Mouse (Mus musculus): ENCODE measurements around the gene Ctsw.
"Not testable (repeated sequence)": the region's sequence is repeated elsewhere in the genome, so short reads cannot be mapped to it uniquely, and the experiment has no call there.

The Ctsw gene

GRCm38 (mm10) chr19:5468374-5468773 is at the start of gene Ctsw:
Gene Ctsw, minus strand, starts transcription at chr19:5468507.
- DNase-seq (ENCODE audit: low spot score), result no peak

DNA sequence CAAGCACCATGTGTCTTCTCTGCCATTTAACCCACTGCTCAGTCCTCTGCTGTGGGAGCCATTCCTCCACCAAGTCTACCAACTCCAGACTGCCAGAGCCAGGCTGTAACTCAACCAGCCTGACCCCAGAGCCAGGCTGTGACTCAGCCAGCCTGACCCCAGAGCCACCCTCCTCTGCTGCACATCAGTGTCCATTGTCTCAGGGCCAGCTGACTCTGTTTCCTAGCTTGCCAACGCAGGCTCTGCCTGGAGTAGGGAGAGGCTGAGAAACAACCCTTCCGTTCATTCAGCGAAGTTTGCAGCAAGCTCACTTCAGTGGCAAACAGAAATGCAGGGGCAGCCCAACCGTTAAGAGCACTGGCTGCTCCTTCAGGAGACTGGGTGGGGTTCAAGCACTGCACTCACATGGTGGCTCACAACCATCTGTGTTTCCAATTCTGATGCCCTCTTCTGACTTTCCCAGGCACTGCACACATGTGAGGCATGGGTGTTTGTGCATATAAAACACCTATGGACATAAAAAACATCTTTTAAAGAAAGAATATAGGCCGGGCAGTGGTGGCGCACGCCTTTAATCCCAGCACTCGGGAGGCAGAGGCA is 48.7 kb upstream of the Ctsw start:
- DNase-seq (ENCODE audit: low spot score), result no peak

DNA sequence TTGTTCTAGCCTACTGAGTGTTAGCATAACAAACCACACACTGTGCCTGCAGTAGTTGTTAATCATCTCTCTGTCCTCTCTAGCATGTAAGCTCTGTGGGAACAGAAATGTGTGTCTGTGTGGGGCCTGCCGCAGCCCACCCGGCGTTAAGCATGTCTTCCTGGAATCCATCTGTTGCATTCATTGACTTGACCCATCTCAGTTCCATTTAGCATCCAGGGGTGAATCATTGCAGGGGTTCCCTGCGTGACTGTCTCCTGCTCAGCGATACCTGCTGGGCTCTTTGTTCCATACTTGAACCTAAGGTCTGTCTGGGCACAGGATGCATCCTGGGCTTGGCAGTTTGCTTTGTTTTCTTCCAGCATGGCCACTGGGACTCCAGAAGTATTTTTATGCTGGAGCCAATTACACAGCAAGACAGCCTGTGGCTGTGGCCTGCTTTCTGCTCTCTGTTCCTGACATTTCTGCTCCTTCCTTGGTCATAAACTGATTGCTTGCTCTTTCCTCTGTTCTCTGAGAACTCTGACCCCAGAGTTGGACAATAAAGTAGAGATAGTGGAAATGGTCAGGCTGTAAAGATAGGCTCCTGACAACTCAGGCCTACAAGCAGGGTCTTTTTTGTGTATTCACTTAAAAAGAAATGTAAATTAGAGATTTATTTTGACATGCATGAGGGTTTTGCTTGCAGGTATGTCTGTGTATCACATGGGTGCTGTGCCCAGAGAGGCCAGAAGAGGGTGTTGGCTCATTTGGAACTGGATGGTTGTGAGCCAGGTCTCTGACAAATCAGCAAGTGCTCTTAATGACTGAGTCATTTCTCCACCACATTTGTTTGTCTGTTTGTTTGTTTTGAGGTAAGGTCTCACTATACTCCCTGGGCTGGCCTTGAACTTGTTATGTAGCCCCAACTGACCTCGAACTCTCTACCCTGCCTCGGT is 47.8 kb upstream of the Ctsw start:
- no peak for DNase-seq (ENCODE audit: low spot score)

DNA sequence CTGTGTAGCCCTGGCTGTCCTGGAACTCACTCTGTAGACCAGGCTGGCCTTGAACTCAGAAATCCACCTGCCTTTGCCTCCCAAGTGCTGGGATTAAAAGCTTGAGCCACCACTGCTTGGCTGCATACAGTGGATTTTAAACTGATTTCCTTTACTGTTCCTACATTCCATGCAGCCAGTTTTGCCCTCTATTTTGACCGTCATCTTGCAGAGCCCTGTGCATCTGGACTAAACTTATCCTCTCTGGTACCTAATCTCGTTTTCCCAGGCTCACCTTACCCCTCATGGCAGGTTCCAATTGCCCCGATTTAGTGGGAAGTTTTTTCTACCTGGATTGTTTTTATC is 44.7 kb upstream of the Ctsw start:
- DNase-seq (ENCODE audit: low spot score), result no peak

- DNase-seq (ENCODE audit: low spot score), result no peak
Observed at GRCm38 (mm10) chr19:5512091-5513004, 44.0 kb upstream of the Ctsw start.

GRCm38 (mm10) chr19:5511074-5511632 is 42.8 kb upstream of the Ctsw start:
- DNase-seq (ENCODE audit: low spot score), result no peak

DNA sequence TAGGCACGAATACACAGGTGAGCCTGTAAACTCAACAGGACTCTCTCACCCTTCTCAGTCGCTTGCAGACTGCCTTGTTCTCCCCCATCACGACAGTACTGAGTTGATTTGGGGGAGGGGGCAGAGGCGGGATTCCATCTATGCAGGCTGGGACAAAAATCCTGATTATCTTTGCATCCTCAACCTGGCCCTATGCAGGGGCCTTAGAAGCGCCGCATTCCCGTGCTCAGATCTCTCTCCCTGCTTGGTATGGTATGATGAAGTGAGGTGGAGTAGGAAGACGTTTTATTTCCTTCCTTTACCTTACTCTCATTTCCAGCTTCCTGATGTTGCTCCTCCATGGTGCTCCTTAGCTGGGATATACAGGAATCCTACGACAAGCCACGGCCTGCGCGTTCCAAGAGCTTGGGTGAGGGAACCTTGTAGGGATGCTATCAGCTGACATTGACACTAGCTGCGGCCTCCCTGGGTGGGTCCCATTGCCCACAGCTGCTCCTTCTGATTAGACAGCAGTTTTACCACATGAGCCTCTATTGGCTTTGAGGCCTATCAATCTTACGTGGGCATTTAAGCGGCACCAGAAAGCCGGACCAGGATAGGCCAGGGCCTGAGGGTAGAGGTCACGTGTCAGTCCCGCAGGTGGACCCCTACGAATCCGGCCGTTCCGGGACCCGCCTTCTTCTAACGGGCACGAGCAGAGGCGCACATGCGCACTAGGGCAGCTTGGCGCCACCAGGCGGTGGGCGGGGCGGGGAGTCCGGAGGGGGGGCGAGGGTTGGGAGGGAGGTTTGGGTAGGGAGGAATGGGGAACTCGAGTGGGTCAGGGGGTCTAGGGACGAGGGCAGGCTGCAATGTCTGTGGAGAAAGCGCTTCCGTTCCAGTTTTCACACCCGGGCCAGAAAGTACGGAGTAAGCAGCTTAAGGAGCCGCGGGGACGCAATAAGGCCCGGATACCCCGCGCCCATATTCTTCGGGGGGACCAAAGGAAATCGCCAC is 42.0 kb upstream of the Ctsw start, which contains the start of gene Snx32:
Gene Snx32, minus strand, starts transcription at position 508 of the 996 bp plus-strand sequence.
- peak; percentile 96 for DNase-seq (ENCODE audit: low spot score)

DNA sequence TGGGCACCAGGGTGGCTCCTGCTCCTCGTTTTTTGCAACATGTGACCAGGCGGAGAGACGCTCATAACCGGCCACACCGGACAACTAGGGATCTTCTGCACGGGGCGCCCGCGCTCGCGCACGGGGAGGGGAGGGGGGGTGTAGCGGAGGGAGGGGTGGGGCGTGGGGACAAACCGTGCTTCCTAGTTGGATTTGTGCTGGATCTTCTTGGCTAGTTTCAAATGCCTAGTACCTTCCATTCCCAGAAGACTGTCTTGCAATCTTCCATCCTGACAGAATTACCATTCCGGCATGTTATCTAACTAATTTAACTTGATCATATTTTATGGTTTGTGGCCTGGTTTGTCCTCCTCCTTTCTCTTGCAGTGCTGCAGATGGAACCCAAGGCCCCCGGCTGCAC is 35.4 kb upstream of the Ctsw start, which contains the start of gene 1700020D05Rik:
Gene 1700020D05Rik, minus strand, starts transcription at position 101 of the 400 bp plus-strand sequence.
- no peak for DNase-seq (ENCODE audit: low spot score)

GRCm38 (mm10) chr19:5500330-5500875 is 32.1 kb upstream of the Ctsw start:
- DNase-seq (ENCODE audit: low spot score), result no peak

DNA sequence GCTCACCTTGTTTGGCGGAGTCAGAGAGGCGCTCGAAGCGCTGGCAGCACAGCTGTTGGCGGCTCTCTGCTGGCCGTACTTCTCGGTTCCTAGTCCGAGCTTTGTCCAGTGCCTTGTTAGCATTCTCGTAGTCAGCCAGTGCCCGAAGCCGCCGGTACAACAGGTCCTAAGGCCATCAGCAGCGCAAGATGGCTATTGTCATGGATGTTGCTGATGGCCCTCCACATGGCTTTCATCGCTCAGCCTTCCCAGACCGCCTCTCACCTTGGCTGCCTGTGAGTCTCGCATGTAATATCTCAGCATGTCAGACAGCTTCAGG is 27.7 kb upstream of the Ctsw start:
- no peak for DNase-seq (ENCODE audit: low spot score)

- no peak for DNase-seq (ENCODE audit: low spot score)
Observed at GRCm38 (mm10) chr19:5495353-5496051, 27.2 kb upstream of the Ctsw start.

- DNase-seq (ENCODE audit: low spot score), result no peak
Observed at GRCm38 (mm10) chr19:5494314-5494713, 26.0 kb upstream of the Ctsw start.

DNA sequence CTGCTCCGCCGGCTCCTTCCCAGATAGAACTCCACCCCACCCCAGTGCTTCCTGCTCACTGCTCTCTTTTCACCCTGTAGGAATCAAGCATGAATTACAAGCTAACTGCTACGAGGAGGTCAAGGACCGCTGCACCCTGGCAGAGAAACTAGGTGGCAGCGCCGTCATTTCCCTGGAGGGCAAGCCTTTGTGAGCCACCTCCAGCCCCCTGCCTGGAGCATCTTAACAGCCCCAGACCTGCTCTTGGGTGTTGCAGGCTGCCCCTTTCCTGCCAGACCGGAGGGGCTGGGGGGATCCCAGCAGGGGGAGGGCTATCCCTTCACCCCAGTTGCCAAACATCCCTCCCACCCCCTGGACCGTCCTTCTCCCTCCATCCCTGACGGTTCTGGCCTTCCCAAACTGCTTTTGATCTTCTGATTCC is 25.0 kb upstream of the Ctsw start:
- DNase-seq (ENCODE audit: low spot score), result peak; percentile 53

DNA sequence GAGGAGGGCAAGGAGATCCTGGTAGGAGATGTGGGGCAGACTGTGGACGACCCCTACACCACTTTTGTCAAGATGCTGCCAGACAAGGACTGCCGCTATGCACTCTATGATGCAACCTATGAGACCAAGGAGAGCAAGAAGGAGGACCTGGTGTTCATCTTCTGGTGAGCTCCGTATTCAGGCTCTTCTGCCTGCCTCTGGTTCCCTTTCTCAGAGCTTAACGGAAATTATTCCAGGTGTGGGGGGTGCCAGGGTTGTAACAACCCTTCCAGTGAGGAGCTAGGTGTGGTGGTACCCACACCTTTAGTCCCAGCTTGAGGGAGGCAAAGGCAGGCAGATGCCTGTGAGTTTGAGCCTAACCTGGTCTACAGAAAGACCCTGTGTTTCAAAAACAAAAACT is 24.3 kb upstream of the Ctsw start:
- DNase-seq (ENCODE audit: low spot score), result no peak

DNA sequence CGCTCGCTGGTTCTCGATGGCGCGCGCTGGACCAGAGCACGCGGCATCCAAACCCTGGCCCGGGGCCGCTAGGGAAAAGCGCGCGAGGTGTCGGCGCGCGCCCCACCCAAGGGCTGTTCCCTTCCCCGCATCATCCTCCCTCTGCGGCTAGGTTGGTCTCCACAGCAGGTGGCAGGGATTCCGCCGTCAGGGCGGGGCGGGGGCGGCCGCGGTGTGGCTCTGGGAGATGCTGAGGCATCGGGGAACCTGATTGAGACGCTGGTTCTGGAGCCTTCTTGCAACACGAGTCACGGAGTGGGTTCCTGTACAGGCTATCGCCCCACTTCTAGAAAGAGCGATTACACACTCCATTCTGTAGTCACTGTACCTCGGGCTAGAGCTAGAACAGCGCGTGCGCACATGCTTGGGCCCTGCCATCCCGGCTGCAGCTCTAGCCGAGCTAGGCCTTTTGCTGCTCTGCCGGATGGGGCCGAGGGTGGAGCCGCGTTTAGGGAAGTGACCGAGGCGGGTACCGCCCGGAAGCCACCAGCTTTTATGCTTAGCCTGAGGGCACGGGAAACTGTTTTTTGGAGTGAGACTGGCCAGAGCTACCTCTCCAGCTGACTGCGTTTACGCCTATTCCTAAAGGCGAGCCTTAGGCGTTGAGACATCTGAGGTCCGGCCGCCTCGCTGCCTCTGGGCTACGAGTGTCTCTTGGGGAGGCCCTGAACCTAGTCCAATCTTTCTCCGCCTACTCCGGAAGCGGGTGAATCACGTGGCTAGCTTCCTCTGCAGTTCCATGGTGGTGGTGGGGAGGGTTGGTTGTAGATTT is 22.8 kb upstream of the Ctsw start:
- peak; percentile 78 for DNase-seq (ENCODE audit: low spot score)

GRCm38 (mm10) chr19:5490313-5490897 is 22.1 kb upstream of the Ctsw start, which contains the start of gene Cfl1:
Gene Cfl1, plus strand, starts transcription at chr19:5490455.
- peak; percentile 92 for DNase-seq (ENCODE audit: low spot score)

GRCm38 (mm10) chr19:5489721-5490120 is 21.4 kb upstream of the Ctsw start:
- not testable (repeated sequence) for DNase-seq (ENCODE audit: low spot score)

DNA sequence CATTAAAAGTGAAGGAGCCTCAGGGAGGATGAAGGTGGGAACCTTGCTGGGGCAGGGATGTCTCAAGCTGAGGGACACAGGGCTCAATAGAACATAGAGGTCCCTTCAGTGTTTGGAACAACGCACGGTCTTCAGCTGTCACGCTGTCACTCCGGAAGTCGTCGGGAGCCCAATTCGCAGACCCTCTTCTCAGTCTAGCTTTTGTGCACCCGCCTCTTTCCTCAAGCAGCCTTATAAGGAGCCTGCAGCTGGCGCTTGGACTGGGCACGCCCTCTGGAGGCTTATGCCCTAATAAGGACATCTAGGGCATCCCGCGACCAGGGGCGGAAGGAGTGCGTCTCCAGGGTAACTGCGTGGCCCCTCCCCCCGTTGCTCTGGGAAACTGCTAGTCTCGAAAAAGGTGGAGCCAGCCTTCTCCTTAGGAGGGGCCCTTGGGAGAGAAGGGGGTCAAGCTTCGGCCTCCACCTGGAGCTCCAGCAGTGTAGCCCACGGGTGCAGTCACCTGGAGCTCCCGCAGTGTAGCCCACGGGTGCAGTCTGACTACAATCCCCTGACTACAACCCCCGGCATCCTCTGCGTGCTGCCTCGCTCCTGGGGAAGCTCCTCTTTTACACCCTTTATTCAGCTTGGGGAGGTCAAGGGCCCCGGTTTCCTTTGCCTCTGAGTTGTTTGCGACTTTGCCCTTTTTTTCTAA is 20.7 kb upstream of the Ctsw start:
- peak; percentile 93 for DNase-seq (ENCODE audit: low spot score)
